Mouse (Mus musculus): ENCODE measurements at regions not wholly inside any gene's neighbourhood (a gene's known extent, or its start where the extent isn't known, plus 50 kb on each side); places are given as distances from the start of the nearest gene placed in this dataset.

DNA sequence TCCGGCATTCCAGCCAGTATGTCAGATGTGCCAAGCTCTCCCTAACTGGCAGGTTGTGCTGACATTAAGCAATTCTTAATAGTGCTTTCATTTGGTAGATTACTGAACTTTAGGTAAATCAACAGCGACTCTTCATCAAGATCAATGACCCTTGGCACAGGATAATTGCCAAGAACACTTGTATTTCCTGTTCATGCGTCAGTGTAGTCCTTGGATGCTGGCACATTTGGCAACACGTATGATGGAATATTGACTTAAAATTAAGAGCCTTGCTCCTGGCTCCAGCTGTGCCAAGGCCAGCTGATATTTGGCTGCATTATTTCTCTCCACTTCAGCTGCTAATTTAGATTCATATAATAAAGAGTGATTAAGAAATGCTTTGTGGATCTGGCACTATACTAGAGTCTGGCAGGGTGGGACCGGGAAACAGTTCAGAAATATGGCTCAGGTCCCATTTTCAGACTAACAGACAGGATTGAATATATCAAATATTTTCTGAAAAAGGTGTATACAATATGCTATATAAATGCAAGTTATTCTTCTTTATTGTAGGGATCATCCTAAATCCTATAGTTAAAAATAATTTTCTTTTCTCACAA, 365.5 kb downstream of the Mllt3 start:
- DNase-seq (ENCODE audit: low spot score in 2 of 2): no peak

DNA sequence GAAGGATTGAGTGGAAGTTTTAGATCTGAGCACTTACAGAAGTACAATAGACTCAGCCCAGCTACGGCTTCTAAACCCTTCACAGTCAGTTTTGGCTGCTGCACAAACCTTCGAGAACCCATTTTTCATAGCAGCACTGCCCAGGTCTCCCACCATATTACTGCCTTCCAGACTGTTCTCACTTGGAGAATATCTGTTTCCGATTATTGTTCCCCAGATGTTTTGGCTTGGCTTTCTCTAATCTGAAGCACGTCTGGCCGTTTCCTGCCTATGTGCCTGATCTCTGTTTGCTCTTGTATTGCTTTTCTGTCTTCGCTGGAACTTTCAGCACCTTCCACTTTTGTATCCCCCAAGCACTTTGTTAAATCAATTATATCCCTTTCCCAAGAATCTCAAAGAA, 368.0 kb downstream of the Mllt3 start:
- DNase-seq (ENCODE audit: low spot score in 2 of 2): no peak

DNA sequence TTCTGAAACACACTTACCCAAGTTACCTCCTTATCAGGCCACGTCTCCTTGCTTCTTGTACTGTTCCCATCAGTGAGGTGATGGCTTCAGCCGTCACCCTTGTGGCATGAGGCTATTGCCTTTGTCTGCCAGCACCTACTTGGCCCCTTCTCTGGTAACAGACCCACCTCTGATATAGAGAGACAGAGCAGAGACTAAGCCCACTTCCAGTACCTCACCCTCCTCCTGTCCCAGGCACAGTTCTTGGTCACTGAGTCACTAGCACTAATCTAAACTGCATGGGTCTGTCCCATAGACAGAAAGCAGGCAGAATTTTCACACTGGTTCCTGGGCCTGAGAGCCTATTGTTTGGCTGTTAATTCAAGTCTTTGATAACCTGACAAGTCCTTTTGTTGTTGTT, 370.3 kb downstream of the Mllt3 start:
- DNase-seq (ENCODE audit: low spot score in 2 of 2): no peak

DNA sequence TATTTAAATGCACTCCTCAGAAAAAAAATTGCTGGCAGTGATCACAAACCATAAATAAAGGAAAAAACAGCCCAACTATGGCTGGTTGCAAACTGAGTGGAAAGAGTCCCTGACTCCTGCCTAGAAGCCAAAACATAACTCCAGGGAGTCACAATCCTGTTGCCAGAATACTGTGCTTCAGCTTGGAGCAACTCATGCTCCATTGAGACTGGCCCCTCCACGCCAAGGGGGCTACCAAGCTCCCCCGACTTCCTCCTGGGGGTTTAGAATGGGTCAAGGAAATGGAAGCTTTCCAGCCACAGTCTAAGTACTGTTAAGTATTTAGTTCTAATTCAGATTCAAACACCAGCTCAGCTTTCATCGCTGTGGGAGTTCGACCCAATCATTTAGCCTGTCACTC, 374.8 kb downstream of the Mllt3 start:
- DNase-seq (ENCODE audit: low spot score in 2 of 2): no peak

DNA sequence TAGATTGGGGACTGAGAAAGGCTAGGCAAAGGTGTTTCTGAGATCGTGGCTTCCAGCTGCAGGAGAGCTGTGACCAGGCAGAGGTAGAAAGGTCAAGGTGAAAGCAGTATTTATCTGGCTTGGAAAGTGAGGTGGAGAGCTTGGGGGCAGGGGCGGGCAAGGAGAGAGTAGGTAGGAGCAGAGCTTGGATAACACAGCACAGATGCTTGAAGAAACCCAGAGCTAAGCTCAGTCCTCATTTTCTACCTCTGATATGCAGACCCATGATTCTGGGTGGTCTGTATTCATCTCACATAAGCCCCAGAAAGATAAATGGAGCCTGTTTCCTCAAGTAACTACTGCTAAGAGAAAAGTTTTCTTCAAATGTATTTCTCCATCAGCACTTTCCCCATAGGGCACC, 375.3 kb downstream of the Mllt3 start:
- no peak for DNase-seq (ENCODE audit: low spot score in 2 of 2)

DNA sequence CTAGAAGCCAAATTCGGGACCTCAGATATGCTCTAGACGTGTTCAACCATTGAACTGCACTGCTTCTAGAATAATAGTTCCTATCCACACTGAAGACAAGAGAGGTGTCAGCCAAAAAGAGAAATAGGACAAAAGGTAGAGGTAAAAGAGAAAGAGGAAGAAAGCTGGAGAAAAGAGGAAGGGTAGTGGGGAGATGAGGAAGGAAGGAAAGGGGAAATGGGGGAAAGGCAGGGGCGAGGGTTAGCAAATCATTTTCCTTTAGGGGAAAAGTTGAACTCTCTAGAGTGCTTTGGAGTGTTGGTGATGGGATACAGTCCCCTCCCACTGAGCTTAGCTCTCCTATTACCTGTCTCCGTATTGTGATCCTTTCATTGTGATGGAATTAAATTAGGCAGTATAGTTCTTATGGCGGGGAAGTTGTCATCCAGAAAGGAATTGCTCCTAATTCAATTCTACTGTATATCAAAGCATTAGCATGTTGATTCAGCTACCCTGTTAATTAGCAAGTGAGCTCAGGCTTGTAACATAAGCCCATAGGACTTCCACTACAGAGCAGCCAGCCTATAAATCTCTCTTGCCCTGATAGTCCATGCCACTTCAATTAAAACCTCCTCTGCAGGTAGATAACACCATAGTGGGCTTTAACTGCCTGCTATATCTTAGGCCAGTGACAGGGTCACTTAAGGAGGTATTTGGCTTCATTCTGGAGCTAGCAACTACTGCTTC, 379.6 kb downstream of the Mllt3 start:
- no peak for DNase-seq (ENCODE audit: low spot score in 2 of 2)

DNA sequence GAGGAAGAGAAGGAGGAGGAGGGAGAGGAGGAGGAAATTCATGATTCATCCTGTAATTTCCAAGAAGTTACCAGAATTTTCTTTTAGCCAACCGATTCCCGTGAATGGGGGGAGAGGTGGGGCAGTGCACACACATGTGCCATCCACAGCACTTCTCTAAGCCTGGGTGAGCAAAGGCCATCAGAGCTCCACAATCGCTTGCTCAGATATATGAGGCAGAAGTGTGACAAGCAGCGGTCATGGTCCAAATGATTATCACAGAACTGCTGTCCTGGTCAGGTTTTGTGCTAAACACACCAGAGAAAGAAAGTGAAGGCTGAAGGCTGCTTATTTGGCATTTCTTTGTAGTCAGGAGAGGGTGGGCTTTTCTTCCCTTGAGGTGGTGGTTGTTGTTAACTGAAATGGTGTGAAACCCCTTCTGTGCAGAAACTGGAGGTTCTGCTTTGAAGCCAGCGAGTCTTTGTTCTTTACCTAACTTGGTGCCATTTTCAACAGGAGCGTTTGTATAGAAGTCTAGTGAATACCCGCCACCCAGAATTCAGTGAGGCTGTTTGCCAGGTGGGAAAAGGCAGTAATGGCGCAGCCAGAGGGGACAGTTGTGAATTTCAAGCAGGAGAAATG, 380.7 kb downstream of the Mllt3 start:
- DNase-seq (ENCODE audit: low spot score in 2 of 2): no peak

DNA sequence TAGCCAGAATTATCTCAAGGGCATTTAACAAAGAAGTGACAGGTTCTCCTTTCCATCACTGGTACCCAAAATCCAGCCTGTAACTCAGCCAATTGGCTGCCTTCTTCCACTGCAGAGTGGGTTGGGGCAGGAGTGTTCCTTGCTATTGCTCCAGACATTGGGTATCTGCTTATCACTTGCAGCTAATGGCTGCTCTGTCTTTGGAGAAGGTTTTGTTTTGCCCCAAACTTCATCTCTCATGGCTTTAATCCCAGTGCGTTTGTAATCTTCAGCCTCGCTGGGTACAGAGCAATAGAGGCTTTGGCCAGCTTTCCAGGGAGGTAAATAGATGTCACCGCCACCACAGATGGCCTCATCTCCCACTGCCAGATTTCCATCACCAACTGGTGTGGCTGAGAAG, 381.9 kb downstream of the Mllt3 start:
- DNase-seq (ENCODE audit: low spot score in 2 of 2): no peak

DNA sequence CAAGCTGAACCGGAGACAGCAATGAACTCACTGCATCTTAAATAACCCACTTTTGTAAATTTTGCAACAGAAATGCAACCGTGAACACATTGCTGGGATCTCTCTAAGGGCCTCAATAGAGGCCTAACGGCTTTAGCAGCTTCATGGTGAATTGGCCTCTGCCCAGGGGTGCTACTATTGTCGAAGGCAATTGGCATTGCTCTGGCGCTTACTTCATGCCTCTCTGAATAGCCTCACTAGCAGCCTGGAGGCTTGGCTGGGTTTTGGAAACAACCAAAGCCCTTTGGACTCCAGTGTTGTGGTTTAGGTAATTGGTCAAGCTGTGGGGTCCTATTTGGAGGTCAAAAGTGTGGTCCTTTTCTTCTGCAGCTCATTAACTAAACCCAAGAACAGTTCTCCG, 382.3 kb downstream of the Mllt3 start:
- DNase-seq (ENCODE audit: low spot score in 2 of 2): peak; percentile 26 to 48

DNA sequence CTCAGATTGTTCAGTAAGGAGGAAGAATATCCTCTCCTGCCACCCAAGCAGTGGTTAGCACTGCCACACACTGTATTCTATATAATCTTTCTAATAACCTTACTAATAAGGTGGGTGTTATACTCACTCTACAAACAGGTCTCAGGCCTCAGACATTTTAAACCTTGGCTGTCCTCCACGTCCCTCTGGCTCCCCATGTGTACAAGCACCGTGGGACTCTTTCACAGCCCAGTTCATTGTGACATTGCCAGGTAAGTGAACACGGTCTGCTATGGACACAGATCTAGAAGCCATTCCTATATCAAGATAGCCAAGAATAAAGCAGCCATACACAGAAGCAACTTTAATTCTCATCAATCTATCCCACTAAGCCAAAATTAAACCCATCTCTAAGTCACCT, 382.8 kb downstream of the Mllt3 start:
- DNase-seq (ENCODE audit: low spot score in 2 of 2): no peak

DNA sequence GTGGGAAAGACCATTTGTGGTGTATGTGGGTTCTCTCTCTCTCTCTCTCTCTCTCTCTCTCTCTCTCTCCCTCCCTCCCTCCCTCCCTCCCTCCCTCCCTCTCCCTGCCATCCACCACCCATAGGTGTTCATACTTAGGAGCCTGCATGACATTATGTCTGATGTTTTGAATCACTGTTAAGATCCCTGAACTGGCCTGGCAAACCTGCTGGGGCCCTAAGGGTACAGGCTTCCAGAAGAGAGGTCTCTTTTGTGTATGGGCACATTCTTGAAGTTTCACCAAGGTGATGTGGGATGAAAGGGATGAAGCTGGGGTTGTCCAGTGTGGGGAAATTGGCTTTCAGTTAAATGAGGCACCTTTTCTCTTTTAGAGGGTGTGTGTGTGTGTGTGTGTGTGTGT, 384.2 kb downstream of the Mllt3 start:
- DNase-seq (ENCODE audit: low spot score in 2 of 2): no peak

DNA sequence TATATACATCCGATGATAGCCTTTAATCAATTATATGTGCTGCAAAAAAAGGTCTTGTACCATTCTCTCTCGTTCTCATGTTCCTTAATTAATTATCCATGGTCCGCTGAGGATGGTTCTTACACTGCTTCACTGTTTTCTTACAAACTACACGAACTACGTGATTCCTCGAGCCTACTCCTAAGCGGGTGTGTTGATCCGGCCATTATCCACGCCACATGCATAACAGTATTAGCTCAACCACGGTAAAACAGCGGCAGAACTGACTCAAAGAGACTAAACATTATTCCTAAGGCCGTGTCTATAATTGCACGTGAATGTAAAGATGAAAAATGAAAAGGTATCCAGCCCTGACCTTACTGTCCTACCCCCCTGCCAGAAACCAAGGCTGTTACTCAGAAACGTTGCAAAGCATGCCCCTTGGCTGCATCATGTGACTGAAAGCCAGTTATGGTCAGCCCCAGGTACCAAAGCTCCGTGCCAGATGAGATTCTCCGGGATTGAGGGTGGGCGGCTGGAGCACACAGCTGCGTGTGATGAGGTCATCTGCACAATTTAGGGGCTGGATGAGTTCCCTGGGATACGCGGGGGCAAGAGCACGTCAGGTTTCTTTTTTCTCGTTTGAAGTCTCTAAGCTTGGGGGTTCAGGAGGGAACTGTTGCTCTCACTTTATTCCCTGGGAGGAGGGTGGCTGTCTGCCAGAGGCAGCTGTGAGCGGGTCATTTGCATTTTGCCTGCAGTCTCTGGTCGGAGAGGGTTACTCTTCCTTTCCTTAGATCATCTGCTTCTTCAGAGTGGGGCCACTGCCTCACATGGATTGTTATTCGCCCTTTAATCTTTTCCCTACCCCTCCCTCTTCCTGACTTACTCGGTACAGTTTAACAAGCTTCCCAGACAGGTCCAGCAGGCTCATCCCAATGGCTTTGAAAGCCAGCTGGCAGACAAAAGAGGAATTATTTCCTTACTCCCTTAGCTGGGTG, 384.9 kb downstream of the Mllt3 start:
- peak; percentile 43 to 53 for DNase-seq (ENCODE audit: low spot score in 2 of 2)

DNA sequence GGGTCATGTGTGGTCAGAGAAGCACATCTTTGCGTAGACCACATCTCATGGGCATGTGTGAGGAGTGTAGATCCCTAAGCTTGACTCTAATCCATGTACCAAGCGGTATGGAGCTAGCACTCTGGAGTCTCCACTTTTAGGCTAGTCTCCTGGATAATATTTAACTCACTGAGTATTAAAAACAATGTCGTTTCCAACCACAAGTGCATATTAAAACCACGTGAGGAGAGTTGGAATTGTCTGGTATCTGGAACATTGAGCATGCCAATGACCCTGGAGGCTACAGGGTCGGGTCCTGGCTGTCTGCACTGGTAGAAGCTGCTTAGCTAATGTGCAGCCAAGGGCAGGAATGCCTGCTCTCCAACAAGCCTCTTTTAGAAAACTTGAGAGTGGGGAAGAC, 391.2 kb downstream of the Mllt3 start:
- DNase-seq (ENCODE audit: low spot score in 2 of 2): no peak

DNA sequence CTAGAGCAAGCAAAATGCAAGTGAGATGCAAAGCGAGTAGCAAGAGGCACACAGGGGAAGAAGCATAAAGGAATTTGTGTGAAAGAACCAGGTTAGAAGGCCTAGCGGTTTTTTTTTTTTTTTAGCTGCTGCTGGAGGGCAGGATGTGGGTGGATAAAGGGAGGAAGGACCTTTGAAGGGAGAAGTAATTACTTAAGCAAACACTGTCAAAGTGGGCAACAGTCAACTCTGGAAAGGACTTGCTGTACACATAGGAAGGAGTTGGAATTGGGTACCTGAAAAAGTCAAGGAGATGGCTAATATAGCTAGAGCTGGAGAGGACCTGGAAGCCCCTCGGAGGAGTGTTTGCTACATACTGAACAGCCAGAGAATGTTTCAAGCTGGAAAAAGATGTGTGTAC, 391.6 kb downstream of the Mllt3 start:
- no peak for DNase-seq (ENCODE audit: low spot score in 2 of 2)

DNA sequence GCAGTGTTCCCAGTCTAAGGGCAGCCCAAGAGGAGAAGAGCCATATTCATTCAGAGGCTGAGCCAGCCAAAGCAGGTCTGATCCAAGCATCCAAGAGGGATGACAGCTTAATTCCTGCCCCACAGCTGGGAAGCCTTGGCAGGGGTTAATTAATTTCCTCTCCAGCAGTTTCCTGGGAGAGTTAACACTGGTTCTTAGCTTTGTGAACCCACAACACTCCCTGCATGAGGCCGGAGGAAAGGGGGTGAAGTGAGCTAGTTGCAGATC, 394.9 kb downstream of the Mllt3 start:
- no peak for DNase-seq (ENCODE audit: low spot score in 2 of 2)

DNA sequence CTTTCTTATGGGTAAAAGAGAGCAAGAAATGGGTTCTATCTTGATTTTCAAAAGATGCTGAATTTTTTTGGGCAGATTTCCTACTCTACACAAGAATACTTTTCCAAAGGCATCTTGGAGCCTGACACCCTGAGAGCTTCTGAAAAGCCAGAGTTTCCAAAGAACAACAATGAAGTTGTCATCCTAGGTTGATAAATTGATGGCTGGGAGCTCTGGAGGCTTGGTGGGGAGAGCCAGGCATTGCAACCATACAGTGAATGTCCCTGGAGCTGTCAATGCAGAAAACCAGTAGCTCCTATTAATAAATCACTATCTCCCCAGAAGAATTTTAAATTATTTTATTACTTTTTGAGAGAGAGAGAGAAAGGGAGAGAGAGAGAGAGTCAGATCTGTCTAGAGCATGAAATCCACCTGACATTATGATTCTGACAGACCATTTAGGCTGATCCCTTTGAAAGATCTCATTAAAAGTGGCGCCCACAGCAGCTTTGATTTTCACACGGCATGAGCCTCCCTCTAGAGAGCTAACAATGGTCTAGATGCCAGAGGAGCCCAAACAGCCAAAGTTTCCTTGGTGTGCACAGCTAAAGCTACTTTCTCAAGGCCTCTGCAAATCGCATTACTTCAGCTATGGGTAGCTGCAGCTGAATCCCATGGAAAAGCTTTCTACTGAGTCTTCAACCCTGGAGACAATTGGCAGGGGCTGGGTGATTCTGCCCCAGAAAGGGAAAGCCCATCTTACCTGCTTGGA, 395.4 kb downstream of the Mllt3 start:
- DNase-seq (ENCODE audit: low spot score in 2 of 2): no peak

DNA sequence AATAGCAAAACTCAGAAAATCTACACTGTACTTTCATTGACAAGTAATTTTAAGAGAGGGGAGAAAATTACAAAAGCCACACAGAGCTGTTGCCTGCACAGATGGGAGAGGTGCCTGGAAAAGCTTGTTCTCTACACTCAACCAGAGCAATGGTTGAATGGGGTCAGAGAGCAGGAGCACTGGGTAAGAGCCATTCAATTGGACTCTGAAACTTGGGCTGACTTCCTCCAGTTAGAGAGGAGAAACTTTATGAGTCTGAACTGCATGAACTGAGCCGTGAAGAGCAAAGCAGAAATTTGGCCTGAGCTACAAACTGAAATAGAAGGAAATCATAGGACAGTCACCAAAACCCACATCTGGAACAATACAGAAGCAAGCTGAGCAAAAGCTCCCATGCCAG, 380.8 kb upstream of the Slc24a2 start:
- no peak for DNase-seq (ENCODE audit: low spot score in 2 of 2)

DNA sequence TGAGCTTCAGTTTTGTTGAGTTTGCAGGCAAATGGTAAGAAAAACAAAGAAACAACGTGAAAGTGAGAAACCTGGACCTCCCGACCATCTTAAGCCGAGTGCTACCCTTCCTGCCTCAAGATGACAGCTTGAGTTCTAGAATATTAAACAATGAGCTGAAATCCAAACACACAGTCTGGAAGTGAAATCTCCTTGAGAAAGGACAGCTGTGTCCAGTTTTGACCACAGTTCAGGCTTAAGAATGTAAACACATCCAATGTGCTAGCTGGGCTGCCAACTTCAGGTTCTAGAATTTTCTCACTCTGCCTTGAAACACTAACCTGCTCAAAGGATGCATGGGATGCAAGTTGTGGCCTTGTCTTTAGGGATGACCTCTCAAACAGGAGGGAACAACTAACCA, 363.4 kb upstream of the Slc24a2 start:
- no peak for DNase-seq (ENCODE audit: low spot score in 2 of 2)

DNA sequence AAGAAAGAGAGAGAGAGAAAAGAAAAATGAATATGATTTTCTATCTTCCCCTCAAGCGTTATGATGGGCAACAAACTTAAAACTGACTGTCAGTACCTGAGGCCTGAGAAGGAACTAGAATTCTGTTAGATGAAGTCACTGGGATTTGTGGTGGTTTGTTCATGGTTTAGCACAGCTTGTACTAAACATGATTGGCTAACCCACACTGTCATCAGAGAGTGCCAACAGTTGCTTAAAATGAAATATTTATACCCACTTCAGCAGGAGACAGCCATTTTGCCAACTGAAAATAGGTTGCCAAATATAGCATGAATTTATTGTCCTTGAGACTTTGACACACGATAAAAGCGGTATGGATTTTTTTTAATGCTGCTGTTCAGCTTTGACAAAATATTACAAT, 360.5 kb upstream of the Slc24a2 start:
- no peak for DNase-seq (ENCODE audit: low spot score in 2 of 2)

DNA sequence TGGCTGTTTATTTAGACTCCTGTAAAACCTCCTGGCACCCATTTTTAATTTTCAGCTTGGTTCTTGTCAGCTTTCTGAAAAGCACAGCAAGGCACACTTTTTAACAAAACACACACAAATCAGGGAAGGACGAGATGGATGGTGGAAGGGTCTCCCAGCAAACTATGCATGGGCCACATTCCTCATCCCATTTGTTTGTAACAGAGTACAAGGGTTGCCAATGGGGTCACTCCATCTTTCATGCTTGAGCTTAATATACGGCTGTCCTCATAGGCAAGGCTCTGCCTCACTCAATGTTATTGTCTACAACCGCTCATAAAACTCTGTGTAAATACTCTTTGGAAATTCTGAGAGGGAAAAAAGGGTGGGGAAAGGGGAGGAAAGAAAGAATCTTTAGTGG, 347.9 kb upstream of the Slc24a2 start:
- no peak for DNase-seq (ENCODE audit: low spot score in 2 of 2)

DNA sequence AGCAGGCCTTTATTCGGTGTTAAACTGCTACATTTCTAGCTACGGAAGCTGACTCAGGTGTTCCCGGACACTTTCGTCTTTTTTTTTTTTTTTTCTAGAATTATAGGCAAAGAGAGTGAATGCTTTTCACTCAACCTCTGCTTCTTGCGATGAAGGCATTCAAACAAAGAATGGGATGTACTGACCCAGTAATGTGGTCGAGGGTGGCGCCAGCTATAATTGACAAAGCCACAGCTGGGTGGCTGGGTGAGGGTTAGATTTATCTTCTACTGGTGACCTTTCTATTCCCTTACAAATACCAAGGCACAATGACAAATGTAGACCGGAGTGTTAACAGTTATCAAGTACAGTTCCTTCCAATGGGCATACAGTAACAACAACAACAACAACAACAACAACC, 340.7 kb upstream of the Slc24a2 start:
- no peak for DNase-seq (ENCODE audit: low spot score in 2 of 2)
